In genomic region chr2:101665703-101666092, GRCm38 (mm10) we compare ENCODE assay signal across 16 mouse cellular contexts. TPM values are rescaled to one million over a fixed set of nuclear protein-coding genes. Genes with fewer than 3 reads are reported as not detected.
DNase-seq lines count a peak whose midpoint lies in the region; ATAC-seq and TF ChIP-seq lines count a peak whose summit lies in the region.
"Had no signal": no experiment of that assay in that cellular context is flagged by ENCODE, and none has a peak within 500 bp of the region (broad histone marks: within the 10 kb centered on the region; RNA-seq: fewer than 3 reads in every experiment).

No protein-coding gene starts in this region.

- H3K36me3 ChIP-seq in heart, adult 2 months (ENCODE audit: control insufficient read depth, insufficient read depth, low read length): no peaks in the 10 kb centered on the region
- H3K36me3 ChIP-seq in heart, embryonic 11.5 days (ENCODE audit: control insufficient read depth, insufficient read depth, low read length): no peaks in the 10 kb centered on the region
- H3K36me3 ChIP-seq in hindbrain, embryonic 10.5 days: no peaks in the 10 kb centered on the region
- H3K36me3 ChIP-seq in limb, embryonic 13.5 days: no peaks in the 10 kb centered on the region
- no peaks in the 10 kb centered on the region for H3K36me3 ChIP-seq in neural tube, embryonic 14.5 days (ENCODE audit: control insufficient read depth, insufficient read depth, low read length)
- H3K36me3 ChIP-seq: heart, embryonic 10.5 days had no signal

- no peak for ATAC-seq in heart, embryonic 11.5 days (replicated peaks; ENCODE audit: insufficient number of reproducible peaks, low FRiP score, low TSS enrichment)
- ATAC-seq in limb, embryonic 13.5 days (ENCODE audit: low FRiP score, low read depth): 0 out of 2 replicates have a peak, but pooled peaks have one; percentile 15
- ATAC-seq in neural tube, embryonic 14.5 days (ENCODE audit: low read depth): peak; percentile 27; the same call in 1 of the 2 replicates

- TF ChIP-seq CTCF in heart, adult 2 months (IDR thresholded peaks at IDR 0.05): no peak

- no peaks in the 10 kb centered on the region for H3K9me3 ChIP-seq in heart, embryonic 11.5 days (replicated peaks; ENCODE audit: control insufficient read depth, low read length)
- no peaks in the 10 kb centered on the region for H3K9me3 ChIP-seq in hindbrain, embryonic 10.5 days
- no peaks in the 10 kb centered on the region for H3K9me3 ChIP-seq in limb, embryonic 13.5 days
- no peaks in the 10 kb centered on the region for H3K9me3 ChIP-seq in neural tube, embryonic 14.5 days (ENCODE audit: control insufficient read depth, low read length)
- H3K9me3 ChIP-seq: heart, embryonic 10.5 days had no signal

- no peaks in the 10 kb centered on the region; the same call in 1 of the 2 replicates for H3K27me3 ChIP-seq in heart, adult 2 months (ENCODE audit: control insufficient read depth, insufficient read depth, low read length)
- H3K27me3 ChIP-seq in heart, embryonic 11.5 days (ENCODE audit: control insufficient read depth, insufficient read depth, low read length): no peaks in the 10 kb centered on the region
- H3K27me3 ChIP-seq in hindbrain, embryonic 10.5 days (ENCODE audit: insufficient read depth, poor library complexity, severe bottlenecking): no peaks in the 10 kb centered on the region
- no peaks in the 10 kb centered on the region for H3K27me3 ChIP-seq in limb, embryonic 13.5 days
- no peaks in the 10 kb centered on the region for H3K27me3 ChIP-seq in neural tube, embryonic 14.5 days (ENCODE audit: control insufficient read depth, insufficient read depth, low read length)

- H3K4me3 ChIP-seq in heart, adult 2 months: no peak overlapping the region
- no peak overlapping the region for H3K4me3 ChIP-seq in heart, embryonic 11.5 days (ENCODE audit: low read depth, low read length)
- H3K4me3 ChIP-seq in hindbrain, embryonic 10.5 days: no peak overlapping the region
- H3K4me3 ChIP-seq in limb, embryonic 13.5 days: no peak overlapping the region
- no peak overlapping the region for H3K4me3 ChIP-seq in neural tube, embryonic 14.5 days (ENCODE audit: low read depth, low read length)
- H3K4me3 ChIP-seq: erythroblast, embryonic 14.5 days; heart, embryonic 10.5 days had no signal

- H3K9ac ChIP-seq in heart, adult 2 months (ENCODE audit: low read depth, low read length): no peak overlapping the region
- no peak overlapping the region for H3K9ac ChIP-seq in heart, embryonic 11.5 days (ENCODE audit: low read depth, low read length)
- H3K9ac ChIP-seq in limb, embryonic 13.5 days: no peak overlapping the region
- no peak overlapping the region for H3K9ac ChIP-seq in neural tube, embryonic 14.5 days (replicated peaks; ENCODE audit: low read depth, low read length)
- H3K9ac ChIP-seq: liver, embryonic 14.5 days had no signal

- TF ChIP-seq POLR2A in heart, adult 2 months (IDR thresholded peaks at IDR 0.05; ENCODE audit: insufficient read depth, low read depth, low read length): no peak

- no peaks in the 10 kb centered on the region for H3K79me2 ChIP-seq in heart, adult 2 months (replicated peaks; ENCODE audit: control insufficient read depth, insufficient read depth, low read length)

- peak overlapping the region; percentile 4; the same call in 1 of the 2 replicates for H3K27ac ChIP-seq in heart, adult 2 months
- H3K27ac ChIP-seq in heart, embryonic 11.5 days (ENCODE audit: low read depth, low read length): no peak overlapping the region
- H3K27ac ChIP-seq in hindbrain, embryonic 10.5 days: peak overlapping the region; percentile 76
- H3K27ac ChIP-seq in limb, embryonic 13.5 days: no peak overlapping the region
- no peak overlapping the region for H3K27ac ChIP-seq in neural tube, embryonic 14.5 days (ENCODE audit: low read depth, low read length)
- H3K27ac ChIP-seq: heart, embryonic 10.5 days; liver, embryonic 14.5 days had no signal

- peaks cover 2% of the 10 kb centered on the region for H3K4me1 ChIP-seq in heart, adult 2 months (ENCODE audit: control insufficient read depth, insufficient read depth, low read length)
- no peaks in the 10 kb centered on the region for H3K4me1 ChIP-seq in heart, embryonic 11.5 days (ENCODE audit: control insufficient read depth, insufficient read depth, low read length)
- peaks cover 5% of the 10 kb centered on the region for H3K4me1 ChIP-seq in hindbrain, embryonic 10.5 days (replicated peaks)
- no peaks in the 10 kb centered on the region for H3K4me1 ChIP-seq in limb, embryonic 13.5 days
- no peaks in the 10 kb centered on the region for H3K4me1 ChIP-seq in neural tube, embryonic 14.5 days (ENCODE audit: control insufficient read depth, insufficient read depth, low read length)
- H3K4me1 ChIP-seq: heart, embryonic 10.5 days had no signal

- 90% methylated on average over 3 of the region's 3 CpGs for WGBS in heart, adult 2 months
- WGBS in heart, embryonic 11.5 days (ENCODE audit: insufficient replicate concordance): 88% methylated on average over 3 of the region's 3 CpGs
- WGBS in hindbrain, embryonic 10.5 days: 89% methylated on average over 3 of the region's 3 CpGs
- WGBS in limb, embryonic 13.5 days: 79% methylated on average over 3 of the region's 3 CpGs
- 49% methylated on average over 3 of the region's 3 CpGs for WGBS in neural tube, embryonic 14.5 days

- intact Hi-C loops in heart, adult 2 months (cut with DNase I): loop anchor here (1.0 to 5.0 kb wide), 2 partner anchors 38 to 206 kb away; no protein-coding TSS in a partner anchor

- H3K4me2 ChIP-seq in heart, embryonic 11.5 days: no peak overlapping the region
- no peak overlapping the region for H3K4me2 ChIP-seq in limb, embryonic 13.5 days (replicated peaks)
- no peak overlapping the region for H3K4me2 ChIP-seq in neural tube, embryonic 14.5 days (ENCODE audit: low read depth, low read length)

- TF ChIP-seq EP300 in heart, adult 2 months (IDR thresholded peaks at IDR 0.05; ENCODE audit: insufficient read depth, low read depth, low read length): no peak

- DNase-seq in heart, adult 2 months: no peak
- DNase-seq in hindbrain, embryonic 10.5 days (ENCODE audit: low spot score): no peak
- DNase-seq in natural killer cell, adult 2 months (ENCODE audit: low spot score in 2 of 2): no peak
- DNase-seq in adrenal gland, adult 18-20 months (ENCODE audit: low spot score in 2 of 2): no peak
- DNase-seq in kidney, postnatal 14 days: no peak

RNA-seq across cellular contexts. Expression of gene Traf6, which starts 12.5 kb away (rescaled TPM):
- 10 to 100 TPM in 1 of 2 experiments, 1 to 10 TPM in 1; 8.3 to 10.8 TPM for total RNA-seq in heart, adult 2 months (2021)
- polyA plus RNA-seq in heart, adult 2 months (2012; rRNA removed): 4.9 and 9.0 TPM in 2 replicates
- polyA plus RNA-seq in heart, embryonic 11.5 days (2014; fragmentation: Nextera tagmentation; extraction: Ambion mirVana): 8.3 and 10.2 TPM in 2 replicates
- polyA plus RNA-seq in hindbrain, embryonic 10.5 days (2016; fragmentation: Nextera tagmentation; extraction: Ambion mirVana): 13.4 and 15.1 TPM in 2 replicates
- polyA plus RNA-seq in limb, embryonic 13.5 days (2015; fragmentation: Nextera tagmentation; extraction: Ambion mirVana): 8.0 and 9.3 TPM in 2 replicates
- 6.4 and 9.3 TPM in 2 replicates for polyA plus RNA-seq in neural tube, embryonic 14.5 days (2014; fragmentation: Nextera tagmentation; extraction: Ambion mirVana)
- total RNA-seq in adrenal gland, adult 18-20 months (2021): 10 to 100 TPM; 21.0 to 22.9 TPM

RNA-seq across cellular contexts. Expression of gene B230118H07Rik, which starts 16.4 kb away (rescaled TPM):
- total RNA-seq in heart, adult 2 months (2021): 10 to 100 TPM; 90.4 to 99.4 TPM
- 12.9 and 33.0 TPM in 2 replicates for polyA plus RNA-seq in heart, adult 2 months (2012; rRNA removed)
- polyA plus RNA-seq in heart, embryonic 11.5 days (2014; fragmentation: Nextera tagmentation; extraction: Ambion mirVana): 44.9 and 47.2 TPM in 2 replicates
- polyA plus RNA-seq in hindbrain, embryonic 10.5 days (2016; fragmentation: Nextera tagmentation; extraction: Ambion mirVana): 56.5 and 58.0 TPM in 2 replicates
- polyA plus RNA-seq in limb, embryonic 13.5 days (2015; fragmentation: Nextera tagmentation; extraction: Ambion mirVana): 61.4 and 63.0 TPM in 2 replicates
- polyA plus RNA-seq in neural tube, embryonic 14.5 days (2014; fragmentation: Nextera tagmentation; extraction: Ambion mirVana): 49.2 and 54.0 TPM in 2 replicates
- 10 to 100 TPM; 24.7 to 28.4 TPM for total RNA-seq in adrenal gland, adult 18-20 months (2021)

RNA-seq across cellular contexts. Expression of gene Rag1, which starts 16.4 kb away (rescaled TPM):
- total RNA-seq in heart, adult 2 months (2021): under 1 TPM in 1 of 2 experiments, not detected in 1; 0.05 TPM
- polyA plus RNA-seq in heart, adult 2 months (2012; rRNA removed): 0.02 and 0.03 TPM in 2 replicates
- 0.14 TPM in 1 of 2 replicates, not detected in the other for polyA plus RNA-seq in heart, embryonic 11.5 days (2014; fragmentation: Nextera tagmentation; extraction: Ambion mirVana)
- 0.06 and 0.09 TPM in 2 replicates for polyA plus RNA-seq in hindbrain, embryonic 10.5 days (2016; fragmentation: Nextera tagmentation; extraction: Ambion mirVana)
- polyA plus RNA-seq in limb, embryonic 13.5 days (2015; fragmentation: Nextera tagmentation; extraction: Ambion mirVana): 0.17 and 0.19 TPM in 2 replicates
- 0.05 and 0.13 TPM in 2 replicates for polyA plus RNA-seq in neural tube, embryonic 14.5 days (2014; fragmentation: Nextera tagmentation; extraction: Ambion mirVana)
- not detected for total RNA-seq in adrenal gland, adult 18-20 months (2021)
- polyA plus RNA-seq: adrenal gland, adult 2 months; erythroblast, embryonic 14.5 days; heart, embryonic 10.5 days; large intestine, adult 2 months had no signal

RNA-seq across cellular contexts. Expression of gene Rag2, which starts 41.2 kb away (rescaled TPM):
- not detected for total RNA-seq in heart, adult 2 months (2021)
- polyA plus RNA-seq in heart, adult 2 months (2012; rRNA removed): not detected in 2 replicates
- not detected in 2 replicates for polyA plus RNA-seq in heart, embryonic 11.5 days (2014; fragmentation: Nextera tagmentation; extraction: Ambion mirVana)
- polyA plus RNA-seq in hindbrain, embryonic 10.5 days (2016; fragmentation: Nextera tagmentation; extraction: Ambion mirVana): 0.16 TPM in 1 of 2 replicates, not detected in the other
- not detected in 2 replicates for polyA plus RNA-seq in limb, embryonic 13.5 days (2015; fragmentation: Nextera tagmentation; extraction: Ambion mirVana)
- polyA plus RNA-seq in neural tube, embryonic 14.5 days (2014; fragmentation: Nextera tagmentation; extraction: Ambion mirVana): not detected in 2 replicates
- not detected for total RNA-seq in adrenal gland, adult 18-20 months (2021)
- total RNA-seq: adrenal gland, adult 2 months; gastrocnemius, postnatal 14 days; heart, postnatal 36 days; left cerebral cortex, adult 8-10 months had no signal
- polyA plus RNA-seq: adrenal gland, adult 2 months; erythroblast, embryonic 14.5 days; heart, embryonic 10.5 days; large intestine, adult 2 months had no signal

Comparison
In these comparisons a context has a peak if more than half of its experiments do, and no peak if none do; other contexts are left out.
1. H3K27ac ChIP-seq: peak in heart, adult 2 months (single experiment) and hindbrain, embryonic 10.5 days (single experiment); none in heart, embryonic 11.5 days (single experiment), limb, embryonic 13.5 days (single experiment) and neural tube, embryonic 14.5 days (single experiment).